Mouse (Mus musculus) left cerebral cortex, adult 9 months (tissue): ENCODE measurements at regions not wholly inside any gene's neighbourhood (a gene's known extent, or its start where the extent isn't known, plus 50 kb on each side); places are given as distances from the start of the nearest gene placed in this dataset.

Experiments used
- DNase-seq, 2 experiments: peaks; one replicate each; pipeline ENCODE4 v3.0.0; 2022; ENCODE audit warnings: low spot score in 2 of 2

GRCm38 (mm10) chr14:95949512-95949911 is 68.5 kb downstream of the 4921530L21Rik start:
- no peak for DNase-seq

GRCm38 (mm10) chr14:95956056-95956729 is 75.1 kb downstream of the 4921530L21Rik start:
- peak in 1 of 2 experiments; percentile 3 for DNase-seq

- DNase-seq: no peak
Observed at GRCm38 (mm10) chr14:95984021-95984420, 103.0 kb downstream of the 4921530L21Rik start.

- no peak for DNase-seq
Observed at GRCm38 (mm10) chr14:95998356-95998755, 117.3 kb downstream of the 4921530L21Rik start.

GRCm38 (mm10) chr14:96021646-96022045 is 140.6 kb downstream of the 4921530L21Rik start:
- DNase-seq: no peak
